Mouse (Mus musculus): Measurements from ENCODE around the gene Olfr131. TPM values are rescaled to one million over a fixed set of nuclear protein-coding genes. Genes with fewer than 3 reads are reported as not detected.

Olfr131 gene
- polyA plus RNA-seq, 1 experiment = not detected

GRCm38 (mm10) chr17:38059979-38060378 is 28.5 kb downstream of the Olfr131 start, which contains the start of gene Olfr129:
Gene Olfr129 (minus strand): TSS chr17:38060079.
- H3ac ChIP-seq (ENCODE audit: control insufficient read depth, insufficient read length, low read depth) = no peak within 1 kb of the TSS
- no peak for TF ChIP-seq CTCF (IDR thresholded peaks at IDR 0.05; ENCODE audit: control insufficient read depth, insufficient read depth, insufficient read length)
- TF ChIP-seq MYOD1 (IDR thresholded peaks at IDR 0.05; ENCODE audit: control insufficient read depth, insufficient read length, low read depth) = no peak
- no peak for TF ChIP-seq MAX (IDR thresholded peaks at IDR 0.05)
- no peak for TF ChIP-seq CEBPB (IDR thresholded peaks at IDR 0.05; ENCODE audit: low read depth)
- no peak for TF ChIP-seq USF1 (IDR thresholded peaks at IDR 0.05; ENCODE audit: low read depth)
- no peak for TF ChIP-seq MYOG (IDR thresholded peaks at IDR 0.05; ENCODE audit: control insufficient read depth, extremely low read depth, insufficient read length)
- no peak for TF ChIP-seq FOSL1 (IDR thresholded peaks at IDR 0.05; ENCODE audit: insufficient read depth, low read length, poor library complexity, severe bottlenecking)
- H3K4me3 ChIP-seq (ENCODE audit: insufficient read depth, poor library complexity, severe bottlenecking) = no peak within 1 kb of the TSS

More at GRCm38 (mm10) chr17:38059979-38060378, 28.5 kb downstream of the Olfr131 start, which contains the start of gene Olfr129:
- Histone ChIP-seq H3K27me3 (ENCODE audit: control insufficient read depth, insufficient read depth, insufficient read length) (no peaks in the 10 kb centered on the region), H3K79me3 (ENCODE audit: low read depth) (no peaks in the 10 kb centered on the region), H3K36me3 (ENCODE audit: control insufficient read depth, insufficient read depth) (no peaks in the 10 kb centered on the region), H3K79me2 (ENCODE audit: control insufficient read depth, insufficient read depth) (no peaks in the 10 kb centered on the region)

Other genes starting within 250 kb of the Olfr131 start
- not detected for gene Olfr126, start 241.2 kb downstream of the Olfr131 start, polyA plus RNA-seq (2012; fragmentation: generic; extraction: Trizol)
- not detected for gene Olfr127, start 188.3 kb downstream of the Olfr131 start, polyA plus RNA-seq (2012; fragmentation: generic; extraction: Trizol)
- gene Olfr128, start 168.1 kb downstream of the Olfr131 start, polyA plus RNA-seq (2012; fragmentation: generic; extraction: Trizol) = not detected
- gene Olfr761, start 135.6 kb downstream of the Olfr131 start, polyA plus RNA-seq (2012; fragmentation: generic; extraction: Trizol) = not detected
- gene Olfr129, start 28.6 kb downstream of the Olfr131 start, polyA plus RNA-seq (2012; fragmentation: generic; extraction: Trizol) = not detected
- gene Olfr130, start 24.8 kb downstream of the Olfr131 start, polyA plus RNA-seq (2012; fragmentation: generic; extraction: Trizol) = not detected
- gene Olfr132, start 45.8 kb upstream of the Olfr131 start, polyA plus RNA-seq (2012; fragmentation: generic; extraction: Trizol) = not detected
- not detected for gene Olfr133, start 56.6 kb upstream of the Olfr131 start, polyA plus RNA-seq (2012; fragmentation: generic; extraction: Trizol)
- gene Olfr134, start 82.7 kb upstream of the Olfr131 start, polyA plus RNA-seq (2012; fragmentation: generic; extraction: Trizol) = not detected
- not detected for gene Olfr135, start 115.6 kb upstream of the Olfr131 start, polyA plus RNA-seq (2012; fragmentation: generic; extraction: Trizol)
- not detected for gene Olfr138, start 172.3 kb upstream of the Olfr131 start, polyA plus RNA-seq (2012; fragmentation: generic; extraction: Trizol)
- not detected for gene Olfr137, start 218.9 kb upstream of the Olfr131 start, polyA plus RNA-seq (2012; fragmentation: generic; extraction: Trizol)
- not detected for gene Olfr136, start 241.1 kb upstream of the Olfr131 start, polyA plus RNA-seq (2012; fragmentation: generic; extraction: Trizol)

All from C2C12 (cell line).